Mouse (Mus musculus) urinary bladder, postnatal 36 days (tissue): ENCODE measurements at regions not wholly inside any gene's neighbourhood (a gene's known extent, or its start where the extent isn't known, plus 50 kb on each side); places are given as distances from the start of the nearest gene placed in this dataset.
"Not testable (repeated sequence)": the region's sequence is repeated elsewhere in the genome, so short reads cannot be mapped to it uniquely, and the experiment has no call there.

Experiments used
- DNase-seq, 2 experiments: peaks; one replicate each; pipeline ENCODE4 v3.0.0; 2022; ENCODE audit warnings: low spot score in 2 of 2, mixed read lengths in 1 of 2

DNA sequence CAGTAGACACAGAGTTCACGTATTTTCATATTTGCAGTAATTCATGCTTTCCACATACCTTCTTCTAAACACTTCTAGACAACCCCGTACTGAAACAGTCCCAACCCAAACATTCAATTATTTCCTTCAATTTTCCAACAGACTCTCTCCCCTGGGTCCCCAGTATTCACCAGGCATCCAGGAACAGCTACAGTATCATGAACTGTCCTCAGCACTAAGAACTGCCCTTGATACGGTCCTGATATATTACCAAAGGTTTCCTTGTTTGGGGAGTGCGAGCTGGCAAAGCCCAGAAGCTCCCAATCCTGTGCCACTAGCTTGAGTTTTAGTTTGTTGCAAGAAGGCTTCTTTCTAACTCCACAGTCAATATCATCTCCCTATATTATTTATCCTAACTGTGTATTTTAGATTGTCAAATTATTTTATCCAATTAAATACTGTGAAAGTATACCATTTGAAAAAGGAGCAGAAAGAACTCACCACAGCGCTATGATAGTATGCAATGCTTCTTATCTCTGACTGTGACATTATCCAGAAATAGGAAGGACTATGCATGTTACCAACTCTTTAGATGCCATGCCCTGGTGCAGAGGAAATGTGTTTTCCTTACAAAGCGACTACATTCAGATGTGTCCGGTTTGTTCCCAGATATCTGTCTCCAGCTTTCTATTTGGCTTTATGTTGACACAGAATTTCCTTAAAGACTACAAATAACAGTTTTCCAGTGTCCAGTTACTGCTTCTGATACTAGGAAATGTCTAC, 754.6 kb upstream of the Intu start:
- DNase-seq = no peak

- no peak for DNase-seq
Measured at GRCm38 (mm10) chr3:39779690-39780218, 751.3 kb upstream of the Intu start.

DNA sequence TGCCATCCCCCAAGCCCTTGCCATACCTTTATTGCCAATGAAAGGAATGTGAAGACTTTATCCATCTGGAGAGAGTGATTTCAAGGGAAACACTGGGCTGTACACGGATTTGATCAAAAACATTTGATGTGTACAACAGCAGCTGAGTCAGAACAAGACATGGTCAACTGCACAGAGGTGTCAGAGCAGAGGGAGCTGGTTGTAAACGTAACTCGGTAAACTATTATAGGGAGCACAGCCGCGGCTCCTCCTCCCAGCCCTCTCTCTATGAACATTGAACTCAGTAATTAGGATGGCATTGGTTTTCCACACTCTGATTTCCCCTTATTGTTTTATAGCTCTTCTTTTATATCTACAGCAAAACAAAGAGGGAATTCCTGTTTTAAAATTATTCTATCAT, 750.8 kb upstream of the Intu start:
- DNase-seq = no peak

GRCm38 (mm10) chr3:39784901-39785300, 746.2 kb upstream of the Intu start:
- DNase-seq = no peak

- no peak for DNase-seq
Measured at GRCm38 (mm10) chr3:39809586-39809985, 721.5 kb upstream of the Intu start.

DNA sequence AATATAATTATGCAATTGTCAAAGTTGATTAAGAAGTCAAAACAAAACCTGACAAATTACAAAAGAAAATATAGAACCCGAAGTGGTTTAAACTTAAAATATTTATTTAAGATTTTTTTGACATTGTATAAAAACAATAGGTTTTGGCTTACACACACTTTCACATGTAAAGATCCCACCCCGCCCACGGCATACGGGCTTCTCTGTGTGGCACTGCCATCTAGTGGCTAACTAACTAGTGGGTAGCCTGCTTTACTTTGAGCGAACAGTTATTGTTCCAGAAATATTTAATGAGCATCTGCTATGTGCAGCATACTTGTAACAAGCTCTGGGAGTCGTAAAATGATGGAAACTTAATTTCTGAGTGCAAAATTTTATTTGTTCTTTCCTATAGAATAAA, 716.3 kb upstream of the Intu start:
- peak in 1 of 2 experiments; percentile 16 for DNase-seq

DNA sequence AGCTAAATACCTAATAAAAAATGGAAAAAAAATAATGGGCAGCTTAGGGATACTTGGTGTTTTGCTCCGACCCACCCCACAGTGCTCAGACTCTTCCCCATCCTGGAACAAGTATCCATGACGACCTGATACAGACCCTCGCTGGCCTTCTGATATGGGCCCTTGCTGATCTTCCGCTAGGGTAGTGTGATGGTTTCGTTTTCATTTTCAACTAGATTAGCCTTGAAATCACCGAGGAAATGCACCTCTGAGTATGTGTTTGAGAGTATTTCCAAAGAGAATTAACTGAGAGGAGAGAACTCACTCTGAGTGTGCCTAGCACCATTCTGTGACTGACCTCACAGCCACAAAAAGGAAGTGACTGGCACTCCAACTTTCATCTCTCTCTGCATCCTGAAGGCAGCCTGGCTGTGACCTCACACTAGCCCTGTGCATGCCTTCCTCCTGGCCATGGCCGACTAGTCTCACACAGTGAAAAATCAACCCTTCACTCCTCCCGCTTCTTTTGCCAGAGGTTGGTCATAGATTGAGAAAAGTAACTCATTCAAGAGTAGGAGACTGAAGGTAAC, 700.5 kb upstream of the Intu start:
- DNase-seq = no peak

DNA sequence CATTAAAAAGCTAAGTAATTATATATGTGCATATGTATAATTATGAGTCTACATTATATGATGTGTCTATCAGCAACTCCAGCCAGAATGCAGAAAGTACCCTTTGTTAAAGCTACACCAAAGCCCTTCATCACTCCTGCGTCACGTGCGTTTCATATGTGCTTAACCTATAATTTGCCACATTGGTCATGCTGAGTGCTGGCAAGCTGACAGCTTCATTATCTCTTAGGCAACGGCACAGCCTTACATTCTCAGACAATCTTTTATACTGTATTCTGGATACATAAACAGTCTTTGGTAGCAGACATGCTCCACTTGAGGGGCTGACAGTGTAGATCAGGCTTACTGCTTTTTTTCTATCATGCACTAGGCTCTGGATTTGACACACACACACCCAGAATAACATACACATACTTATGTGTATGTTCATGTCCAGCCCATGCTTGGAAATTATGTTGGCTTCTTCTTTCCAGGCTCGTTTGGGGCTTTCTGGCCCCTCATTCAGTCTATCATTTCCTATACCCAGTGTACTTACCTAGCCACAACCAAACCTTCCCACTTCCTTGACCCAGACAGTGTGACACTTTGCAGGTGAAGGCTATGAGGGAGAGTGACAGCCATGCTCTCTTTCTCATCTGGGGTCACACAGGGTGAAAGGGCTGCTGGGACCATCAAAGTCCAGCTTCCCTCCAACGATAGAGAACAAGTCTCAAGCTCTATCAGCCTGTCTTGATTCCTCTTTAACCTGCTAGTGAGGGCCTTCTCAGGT, 692.5 kb upstream of the Intu start:
- DNase-seq = no peak

DNA sequence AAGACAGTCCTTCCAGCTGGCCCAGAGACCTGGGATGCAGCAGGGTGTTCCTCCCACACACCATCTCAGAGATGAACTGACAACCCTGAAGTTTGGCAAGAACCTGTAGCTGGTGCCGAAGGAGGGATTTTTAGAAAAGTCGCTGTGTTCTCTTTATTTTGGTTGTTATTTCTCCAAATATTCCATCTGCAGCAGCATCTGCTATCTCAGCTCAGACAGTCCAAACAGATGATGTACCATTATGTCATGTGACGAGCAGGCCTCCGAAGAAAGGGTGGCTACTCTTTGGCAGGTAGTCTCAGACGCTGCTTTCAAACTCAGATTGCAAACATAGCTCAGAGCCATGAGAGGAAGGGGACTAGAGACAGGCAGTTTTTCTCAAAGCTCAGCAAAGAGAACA, 690.1 kb upstream of the Intu start:
- DNase-seq = no peak

- no peak for DNase-seq
Measured at GRCm38 (mm10) chr3:39845123-39845522, 686.0 kb upstream of the Intu start.

DNA sequence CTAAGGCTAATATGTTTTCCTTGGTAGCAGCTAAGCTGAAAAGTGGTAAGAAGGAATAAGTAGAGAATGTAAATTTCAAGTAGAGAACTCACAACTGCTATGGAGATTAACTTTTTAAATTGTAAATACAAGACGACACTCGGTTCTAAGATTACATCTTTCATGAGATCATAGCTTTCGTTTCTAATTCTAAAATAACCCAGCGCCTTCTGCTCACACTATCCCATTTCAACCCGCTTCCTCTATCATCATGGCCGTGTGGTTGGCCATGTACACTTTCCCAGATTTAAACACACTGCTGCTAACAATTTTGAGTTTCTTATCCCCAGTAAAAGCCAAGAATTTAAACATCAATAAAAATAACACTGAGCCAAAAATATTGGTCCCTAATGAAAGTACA, 682.3 kb upstream of the Intu start:
- no peak for DNase-seq

DNA sequence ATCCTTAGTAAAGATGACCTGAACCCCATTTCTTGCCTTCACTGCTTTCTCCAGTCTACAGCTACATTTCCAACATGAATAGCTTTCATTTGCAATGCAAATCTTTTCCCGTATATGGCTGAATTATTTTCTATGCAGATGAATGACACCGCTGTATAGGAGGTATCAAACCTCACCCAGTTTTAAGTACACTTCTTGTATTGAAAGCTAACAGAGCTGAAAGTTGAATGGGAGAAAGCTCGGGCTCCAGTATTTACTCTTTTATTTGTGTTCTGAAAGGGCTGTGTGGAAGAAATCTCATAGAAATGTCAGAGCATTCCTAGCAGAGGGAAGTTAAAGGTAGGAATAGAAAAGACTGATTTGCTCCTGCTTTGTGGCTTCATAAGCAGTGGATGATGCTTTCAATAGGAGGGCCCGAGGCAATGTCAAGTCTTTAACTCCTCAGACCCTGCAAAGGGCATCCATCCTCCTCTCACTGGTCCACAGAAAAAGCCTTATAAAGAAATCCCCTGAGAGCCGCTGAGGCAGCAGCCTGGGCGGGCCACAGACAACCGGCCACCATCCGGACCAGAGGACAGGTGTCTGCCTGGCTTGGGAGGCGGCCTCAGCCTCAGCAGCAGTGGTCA, 673.8 kb upstream of the Intu start:
- no peak for DNase-seq

GRCm38 (mm10) chr3:39876046-39876445, 655.0 kb upstream of the Intu start:
- DNase-seq = not testable (repeated sequence)

GRCm38 (mm10) chr3:39884370-39884769, 646.7 kb upstream of the Intu start:
- no peak for DNase-seq

- no peak for DNase-seq
Measured at GRCm38 (mm10) chr3:39888376-39888775, 642.7 kb upstream of the Intu start.

- DNase-seq = no peak
Measured at GRCm38 (mm10) chr3:39889222-39889621, 641.9 kb upstream of the Intu start.

GRCm38 (mm10) chr3:39898961-39899360, 632.1 kb upstream of the Intu start:
- no peak for DNase-seq

GRCm38 (mm10) chr3:39900207-39900606, 630.9 kb upstream of the Intu start:
- DNase-seq = no peak

DNA sequence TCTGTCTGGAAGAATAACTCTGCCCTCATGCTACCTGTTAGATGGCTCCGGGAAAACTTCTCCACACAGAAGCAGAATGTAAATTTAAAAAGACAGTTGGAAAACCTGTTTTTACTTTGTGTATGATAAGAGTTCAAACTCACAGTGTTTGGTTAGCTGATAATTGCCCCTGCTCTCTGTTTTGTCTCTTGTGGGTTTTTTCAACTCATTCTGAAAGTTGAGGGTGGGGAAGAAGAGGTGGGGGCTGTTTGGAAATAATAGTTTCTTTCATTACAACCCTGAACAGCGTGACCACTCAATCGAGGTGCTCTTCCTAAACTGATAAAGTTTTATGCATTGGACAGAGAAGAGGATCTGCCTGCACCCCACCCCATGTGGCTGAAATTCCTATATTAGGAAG, 626.7 kb upstream of the Intu start:
- DNase-seq = no peak

DNA sequence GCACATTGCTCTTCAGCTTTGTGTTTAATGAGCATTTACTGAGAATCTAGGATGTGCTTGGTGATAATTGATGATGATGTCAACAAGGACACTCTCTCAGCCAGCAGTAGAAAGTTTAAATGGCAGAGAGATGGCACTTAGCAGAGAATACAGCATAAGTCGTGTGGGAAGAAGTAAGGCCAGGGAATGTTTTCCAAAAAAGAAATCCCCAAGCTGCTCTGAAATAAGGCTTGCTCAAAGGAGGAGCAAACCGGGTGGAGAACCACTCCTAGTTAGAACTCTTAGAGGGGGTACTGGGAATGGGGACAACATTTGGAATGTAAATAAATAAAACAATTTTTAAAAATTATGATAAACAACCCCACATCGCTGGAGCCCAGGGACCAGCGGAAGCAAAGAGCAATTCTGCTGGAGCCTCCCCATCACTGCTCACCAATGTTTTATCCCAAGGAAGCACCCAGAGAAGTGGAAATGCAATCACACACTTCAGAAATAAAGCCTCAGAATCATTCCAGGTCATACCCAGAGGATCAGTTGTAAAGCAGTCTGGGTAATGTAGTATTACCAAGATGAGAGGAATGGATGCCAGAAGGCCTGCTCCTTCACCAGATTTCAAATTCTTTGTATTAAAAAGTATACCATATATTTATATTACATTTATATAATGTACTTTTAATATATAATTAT, 622.3 kb upstream of the Intu start:
- no peak for DNase-seq

- DNase-seq = no peak
Measured at GRCm38 (mm10) chr3:39909642-39910041, 621.4 kb upstream of the Intu start.

DNA sequence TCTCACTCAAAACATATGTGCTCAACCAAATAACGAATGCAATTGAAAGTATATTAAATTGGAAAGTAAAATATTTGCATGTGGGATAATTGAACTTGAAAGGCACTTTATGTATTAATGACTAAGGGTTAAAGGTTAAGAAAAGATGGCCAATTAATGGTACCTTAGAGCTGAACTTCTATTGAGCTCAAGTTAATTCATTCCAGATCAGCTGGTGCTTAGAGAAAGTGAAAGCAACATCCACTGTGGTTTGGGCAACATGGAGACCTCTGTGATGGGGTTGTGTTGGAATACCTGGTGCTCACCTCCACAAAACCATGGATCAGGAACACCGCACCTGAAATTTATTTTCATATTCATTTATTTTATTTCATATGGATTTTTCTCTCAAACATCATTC, 612.5 kb upstream of the Intu start:
- no peak for DNase-seq
